Mouse (Mus musculus) CH12.LX (cell line): ENCODE measurements around the gene Dglucy. TPM values are rescaled to one million over a fixed set of nuclear protein-coding genes. Genes with fewer than 3 reads are reported as not detected.

Experiments used
- DNase-seq: peaks from one replicate; pipeline ENCODE4 v3.0.0-alpha.2; 2013; ENCODE audit errors: extremely low read depth
- H3K27ac ChIP-seq: 2 replicates; pipeline ENCODE4 v1.5.1; 2012; ENCODE audit warnings: low read depth, mild to moderate bottlenecking, control low read depth, moderate library complexity; ENCODE audit not compliant: insufficient read depth
- H3K27me3 ChIP-seq: replicated peaks from 2 replicates; pipeline ENCODE3; 2012; ENCODE audit warnings: inconsistent platforms
- H3K36me3 ChIP-seq, 2 experiments: replicated peaks in 1 of 2; 2 replicates each; pipeline versions ENCODE3 to v1.6.1; 2012; ENCODE audit warnings: inconsistent platforms in 1 of 2, low read length in 1 of 2, mild to moderate bottlenecking in 1 of 2, mixed read lengths in 1 of 2, moderate library complexity in 1 of 2; ENCODE audit not compliant: control insufficient read depth in 1 of 2, insufficient read depth in 1 of 2
- H3K4me1 ChIP-seq, 2 experiments: 2 replicates each; pipeline ENCODE4 v1.6.1; 2012; ENCODE audit warnings: inconsistent platforms in 1 of 2, moderate library complexity in 1 of 2; ENCODE audit not compliant: insufficient read depth in 2 of 2, control insufficient read depth in 1 of 2
- H3K4me2 ChIP-seq: 2 replicates; pipeline ENCODE4 v1.6.1; 2012; ENCODE audit warnings: low read depth, mild to moderate bottlenecking, control low read depth; ENCODE audit not compliant: poor library complexity, insufficient read depth, severe bottlenecking
- H3K4me3 ChIP-seq, 3 experiments: fragments of 150-350 bp in 1 of 3; sonication (generic) in 1 of 3; replicated peaks in 1 of 3; 2 replicates each; pipeline versions ENCODE3 to v1.5.1; 2011 to 2012; ENCODE audit warnings: low read depth in 2 of 3, low read length in 2 of 3, mild to moderate bottlenecking in 2 of 3, moderate library complexity in 2 of 3, control low read depth in 1 of 3, improper control_type of control experiment in 1 of 3, inconsistent platforms in 1 of 3, mixed read lengths in 1 of 3; ENCODE audit not compliant: poor library complexity in 1 of 3
- H3K79me2 ChIP-seq: replicated peaks from 2 replicates; pipeline ENCODE4 v1.6.1; 2012; ENCODE audit warnings: mild to moderate bottlenecking, moderate library complexity; ENCODE audit not compliant: control insufficient read depth, poor library complexity, insufficient read depth, severe bottlenecking; ENCODE audit errors: extremely low read depth
- H3K9ac ChIP-seq: 2 replicates; pipeline ENCODE4 v1.6.1; 2012; ENCODE audit warnings: low read depth, mild to moderate bottlenecking, control low read depth, moderate library complexity; ENCODE audit not compliant: insufficient read depth
- H3K9me3 ChIP-seq: replicated peaks from 2 replicates; pipeline ENCODE3; 2012; ENCODE audit warnings: low read length, inconsistent platforms, mixed read lengths
- BHLHE40 ChIP-seq: IDR thresholded peaks from 2 replicates; pipeline ENCODE4 v1.6.1; 2011; ENCODE audit warnings: mild to moderate bottlenecking, low read depth, low read length, improper control_type of control experiment
- CHD2 ChIP-seq: IDR thresholded peaks from 2 replicates; pipeline ENCODE4 v1.6.1; 2011; ENCODE audit warnings: low read length, improper control_type of control experiment
- CTCF ChIP-seq, 2 experiments: IDR thresholded peaks in 1 of 2; conservative IDR thresholded peaks in 1 of 2; 2 replicates each; pipeline ENCODE4 v1.5.1; 2011 to 2012; ENCODE audit warnings: low read depth in 2 of 2, low read length in 2 of 2, improper control_type of control experiment in 1 of 2, inconsistent platforms in 1 of 2, mild to moderate bottlenecking in 1 of 2, moderate library complexity in 1 of 2
- EP300 ChIP-seq: IDR thresholded peaks from 2 replicates; pipeline ENCODE4 v1.6.1; 2011; ENCODE audit warnings: low read length, improper control_type of control experiment
- IRF4 ChIP-seq: IDR thresholded peaks from 2 replicates; pipeline ENCODE4 v1.6.1; 2014; ENCODE audit warnings: low read depth, mild to moderate bottlenecking, inconsistent platforms, low read length, improper control_type of control experiment
- MXI1 ChIP-seq: IDR thresholded peaks from 2 replicates; pipeline ENCODE4 v1.6.1; 2011; ENCODE audit warnings: mild to moderate bottlenecking, low read depth, low read length, improper control_type of control experiment
- MYC ChIP-seq: IDR thresholded peaks from 2 replicates; pipeline ENCODE4 v1.6.1; 2011; ENCODE audit warnings: low read depth, mild to moderate bottlenecking, improper control_type of control experiment, low read length
- PAX5 ChIP-seq: IDR thresholded peaks from 2 replicates; pipeline ENCODE4 v1.6.1; 2012; ENCODE audit warnings: low read length, inconsistent platforms, mixed read lengths
- POLR2A ChIP-seq: IDR thresholded peaks from 2 replicates; pipeline ENCODE4 v1.6.1; 2011; ENCODE audit warnings: low read depth, mild to moderate bottlenecking, improper control_type of control experiment, low read length
- SMC3 ChIP-seq: IDR thresholded peaks from 2 replicates; pipeline ENCODE4 v1.6.1; 2011; ENCODE audit warnings: low read depth, low read length, improper control_type of control experiment
- ZNF384 ChIP-seq: IDR thresholded peaks from 2 replicates; pipeline ENCODE4 v1.6.1; 2012; ENCODE audit warnings: low read depth, low read length, improper control_type of control experiment, inconsistent platforms
- dilution Hi-C: fragments of 300-500 bp; cut with MboI; formaldehyde crosslinking; loops from 2 replicates; pipeline ENCODE4 v1.14.3; 2020; ENCODE audit warnings: low sequenced_read_pairs; ENCODE audit not compliant: extremely low pct_unique_long_range_greater_than_20kb, extremely low pct_ligation_motif_present
- in situ Hi-C: fragments of 300-500 bp; cut with MboI; formaldehyde crosslinking; loops from 3 replicates; pipeline ENCODE4 v1.14.3; 2019; ENCODE audit warnings: low sequenced_read_pairs, low pct_ligation_motif_present, low pct_unique_long_range_greater_than_20kb, mixed read lengths
- polyA plus RNA-seq: library from polyadenylated mRNA; unstranded; fragments of >175 nt; gene quantifications from 2 replicates; pipeline ENCODE4 v1.2.1, GENCODE M21; 2012; ENCODE audit warnings: low read depth; ENCODE audit not compliant: insufficient read length
- total RNA-seq, 2 experiments: library from RNA; depleted of rRNA; stranded (reverse); fragments of 300-350 nt in 1 of 2; fragments of >200 nt in 1 of 2; gene quantifications; 2 replicates each; pipeline ENCODE4 v1.2.3; 2012 to 2014

The Dglucy gene
- total and polyA plus RNA-seq, 3 experiments: 5.5 to 20.6 (median 10.1) TPM

DNA sequence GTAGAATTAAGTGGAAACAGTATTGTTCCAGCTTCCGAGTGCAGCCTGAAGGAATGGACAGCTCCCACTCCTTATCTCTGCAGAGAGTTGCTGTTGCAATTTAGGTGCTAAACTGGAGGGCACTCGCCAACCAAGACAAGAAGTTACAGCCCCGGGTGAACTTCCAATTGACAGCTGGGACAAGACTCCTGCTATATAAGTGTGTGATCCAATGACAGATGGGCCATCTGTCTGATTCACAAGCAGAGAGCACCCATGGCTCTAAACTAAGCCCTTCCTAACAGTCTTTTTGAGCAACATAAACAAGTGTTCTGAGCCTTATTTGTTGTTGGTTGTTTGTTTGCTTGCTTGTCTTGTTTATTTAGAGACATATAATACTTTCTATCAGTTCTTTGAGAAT is 117.8 kb downstream of the Dglucy start:
- in situ Hi-C loops (no loop called here), dilution Hi-C loops (no loop called here)
- no peaks in the 10 kb centered on the region for H3K36me3 ChIP-seq
- no peak overlapping the region for H3K27ac ChIP-seq
- H3K4me3 ChIP-seq: no peak overlapping the region
- no peak for DNase-seq
- H3K9me3 ChIP-seq: no peaks in the 10 kb centered on the region
- H3K27me3 ChIP-seq: no peaks in the 10 kb centered on the region
- no peak overlapping the region for H3K9ac ChIP-seq
- H3K4me1 ChIP-seq: peaks cover 15 to 77% of the 10 kb centered on the region in 2 experiments
- TF ChIP-seq MXI1: no peak
- no peak for TF ChIP-seq CTCF (conservative IDR thresholded peaks at IDR 0.05 in 1 of 2, IDR thresholded peaks at IDR 0.05 in 1 of 2; ENCODE audit: low read depth in 2 of 2, low read length in 2 of 2)
- H3K4me2 ChIP-seq: no peak overlapping the region
- H3K79me2 ChIP-seq: no peaks in the 10 kb centered on the region

DNA sequence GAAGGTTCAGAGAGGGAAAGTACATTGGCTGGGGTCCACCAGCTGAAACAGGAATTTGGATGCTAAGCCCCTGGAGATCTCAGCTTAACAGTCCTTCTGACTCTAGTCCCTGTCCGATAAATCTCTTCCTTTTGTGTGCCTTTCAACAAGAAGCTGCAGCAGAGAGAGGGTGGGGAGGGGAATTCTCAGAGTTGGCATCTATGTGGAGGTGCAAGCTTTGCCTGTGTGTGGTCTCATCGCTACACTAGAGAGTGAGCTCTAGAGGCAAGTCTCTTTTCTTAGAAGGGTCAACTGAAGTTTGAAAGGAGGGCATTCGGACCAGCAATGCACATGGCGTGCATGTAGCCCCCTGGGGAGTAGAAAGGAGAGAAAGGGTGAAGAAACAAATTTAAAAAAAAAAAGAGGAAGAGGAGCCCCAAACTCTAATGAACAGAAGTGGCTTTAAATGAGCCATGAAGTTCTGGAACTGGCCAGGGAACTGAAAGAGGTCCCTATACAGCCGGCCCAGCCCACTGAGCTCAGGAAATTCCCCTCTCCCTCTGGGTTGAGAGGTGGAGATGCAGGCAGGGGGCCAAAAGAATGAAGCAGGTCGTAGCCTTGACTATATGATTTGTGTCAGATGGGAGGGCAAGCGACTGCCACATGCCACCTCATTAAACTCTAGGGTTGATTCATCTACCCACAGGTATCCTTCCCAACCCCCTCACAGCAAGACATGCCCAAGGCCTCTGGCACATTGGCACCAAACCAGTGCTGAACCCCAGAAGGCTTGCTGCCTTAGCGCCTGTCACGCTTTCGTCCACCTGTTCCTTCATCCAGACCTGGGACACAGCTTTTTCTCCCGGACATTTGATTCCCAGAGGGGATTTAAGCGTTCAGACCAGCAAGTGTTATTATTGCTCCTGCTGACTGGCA is 119.1 kb downstream of the Dglucy start:
- Histone ChIP-seq H3K36me3 (no peaks in the 10 kb centered on the region), H3K4me3 (no peak overlapping the region), H3K9me3 (no peaks in the 10 kb centered on the region), H3K27me3 (no peaks in the 10 kb centered on the region), H3K4me1 (peaks cover 15 to 80% of the 10 kb centered on the region in 2 experiments), H3K27ac (0 out of 2 replicates have a peak overlapping the region, but pooled peaks have one; percentile 2), H3K79me2 (no peaks in the 10 kb centered on the region), H3K4me2 (peak overlapping the region; percentile 37), H3K9ac (no peak overlapping the region)
- dilution Hi-C loops: no loop called here
- in situ Hi-C loops: no loop called here
- peak; percentile 54 for DNase-seq
- TF ChIP-seq IRF4 (peak; percentile 29; the same call in 1 of the 2 replicates), PAX5 (no peak), EP300 (peak; percentile 64), BHLHE40 (0 out of 2 replicates have a peak, but pooled peaks have one; percentile 19), MXI1 (no peak), MYC (no peak), ZNF384 (peak; percentile 86)

DNA sequence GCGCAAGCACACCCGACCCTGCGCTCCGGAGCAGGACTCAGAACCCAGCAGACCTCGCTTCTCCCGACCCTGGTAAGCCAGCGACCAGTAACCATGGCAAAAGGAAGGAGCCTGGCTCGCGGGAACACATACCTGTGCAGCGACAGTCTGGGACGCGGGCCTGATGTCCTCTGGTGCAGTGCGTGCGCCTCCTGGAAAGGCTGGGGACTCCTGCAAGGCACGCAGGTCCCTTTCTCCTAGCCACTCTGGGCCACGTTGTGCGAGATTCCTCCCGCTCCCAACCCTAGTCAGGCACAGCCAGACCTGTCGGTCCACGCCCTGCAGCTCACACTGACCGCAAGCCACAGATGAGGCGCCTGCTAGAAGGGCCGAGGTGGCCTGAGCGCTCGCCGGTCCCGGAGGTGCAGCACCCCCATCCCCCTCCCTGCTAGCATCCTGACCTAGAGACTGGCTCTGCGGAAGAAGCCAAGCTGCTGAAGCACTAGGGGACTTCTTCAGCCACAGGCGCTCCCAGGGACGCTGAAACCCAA is 120.3 kb downstream of the Dglucy start:
- no peak overlapping the region for H3K4me3 ChIP-seq
- no peaks in the 10 kb centered on the region for H3K36me3 ChIP-seq
- H3K9ac ChIP-seq: no peak overlapping the region
- H3K27ac ChIP-seq: no peak overlapping the region
- dilution Hi-C loops: no loop called here
- no peak overlapping the region for H3K4me2 ChIP-seq
- H3K4me1 ChIP-seq: peaks cover 20 to 85% of the 10 kb centered on the region in 2 experiments
- no peak for DNase-seq
- in situ Hi-C loops: no loop called here
- no peaks in the 10 kb centered on the region for H3K79me2 ChIP-seq
- no peak for TF ChIP-seq CHD2
- no peak for TF ChIP-seq ZNF384
- no peak for TF ChIP-seq SMC3
- no peak for TF ChIP-seq POLR2A
- no peaks in the 10 kb centered on the region for H3K27me3 ChIP-seq
- H3K9me3 ChIP-seq: no peaks in the 10 kb centered on the region
